Mouse (Mus musculus): ENCODE data around the gene Fbxw5. TPM values are rescaled to one million over a fixed set of nuclear protein-coding genes. Genes with fewer than 3 reads are reported as not detected.
A peak's percentile ranks its signal among the peaks of the same experiment; 100 is the strongest.

The Fbxw5 gene
- polyA plus RNA-seq, 1 experiment from 2014 or later, result 64.4 TPM

GRCm38 (mm10) chr2:25482969-25483368 lies 17.6 kb upstream of the Fbxw5 start:
- ATAC-seq (ENCODE audit: insufficient read depth, low FRiP score, low read depth), result no peak
- Histone ChIP-seq H3K9ac (no peak overlapping the region), H3K9me3 (no peaks in the 10 kb centered on the region), H3K4me1 (no peaks in the 10 kb centered on the region), H3K36me3 (no peaks in the 10 kb centered on the region), H3K27me3 (replicated peaks) (no peaks in the 10 kb centered on the region), H3K27ac (no peak overlapping the region), H3K4me3 (replicated peaks) (no peak overlapping the region), H3K4me2 (no peak overlapping the region)
- 25% methylated on average over 7 of the region's 7 CpGs for WGBS

GRCm38 (mm10) chr2:25484901-25485647 lies 15.5 kb upstream of the Fbxw5 start:
- no peaks in the 10 kb centered on the region for H3K4me1 ChIP-seq
- peak; percentile 61; the same call in 1 of the 2 replicates for ATAC-seq (ENCODE audit: insufficient read depth, low FRiP score, low read depth)
- H3K4me2 ChIP-seq, result no peak overlapping the region
- no peak overlapping the region for H3K4me3 ChIP-seq (replicated peaks)
- WGBS, result 49% methylated on average over 11 of the region's 11 CpGs
- H3K36me3 ChIP-seq, result no peaks in the 10 kb centered on the region
- peak overlapping the region; percentile 9; the same call in 1 of the 2 replicates for H3K27ac ChIP-seq
- H3K9ac ChIP-seq, result no peak overlapping the region
- no peaks in the 10 kb centered on the region for H3K9me3 ChIP-seq
- no peaks in the 10 kb centered on the region for H3K27me3 ChIP-seq (replicated peaks)

GRCm38 (mm10) chr2:25487965-25488670 lies 12.4 kb upstream of the Fbxw5 start:
- H3K4me3 ChIP-seq (replicated peaks), result no peak overlapping the region

GRCm38 (mm10) chr2:25488671-25489068 lies 11.9 kb upstream of the Fbxw5 start:
- 70% methylated on average over 7 of the region's 7 CpGs for WGBS
- ATAC-seq (ENCODE audit: insufficient read depth, low FRiP score, low read depth), result no peak
- H3K27me3 ChIP-seq (replicated peaks), result no peaks in the 10 kb centered on the region
- H3K36me3 ChIP-seq, result no peaks in the 10 kb centered on the region
- no peak overlapping the region for H3K27ac ChIP-seq
- H3K9ac ChIP-seq, result no peak overlapping the region
- no peaks in the 10 kb centered on the region for H3K9me3 ChIP-seq
- H3K4me1 ChIP-seq, result no peaks in the 10 kb centered on the region
- no peak overlapping the region for H3K4me3 ChIP-seq (replicated peaks)
- no peak overlapping the region for H3K4me2 ChIP-seq

More at GRCm38 (mm10) chr2:25487965-25488670, 12.4 kb upstream of the Fbxw5 start:
- H3K9me3 ChIP-seq, result no peaks in the 10 kb centered on the region
- no peaks in the 10 kb centered on the region for H3K27me3 ChIP-seq (replicated peaks)
- H3K9ac ChIP-seq, result no peak overlapping the region
- no peak overlapping the region for H3K4me2 ChIP-seq
- H3K36me3 ChIP-seq, result no peaks in the 10 kb centered on the region
- WGBS, result 69% methylated on average over 6 of the region's 6 CpGs
- H3K27ac ChIP-seq, result no peak overlapping the region
- ATAC-seq (ENCODE audit: insufficient read depth, low FRiP score, low read depth), result peak; percentile 36; the same call in 1 of the 2 replicates
- no peaks in the 10 kb centered on the region for H3K4me1 ChIP-seq

DNA sequence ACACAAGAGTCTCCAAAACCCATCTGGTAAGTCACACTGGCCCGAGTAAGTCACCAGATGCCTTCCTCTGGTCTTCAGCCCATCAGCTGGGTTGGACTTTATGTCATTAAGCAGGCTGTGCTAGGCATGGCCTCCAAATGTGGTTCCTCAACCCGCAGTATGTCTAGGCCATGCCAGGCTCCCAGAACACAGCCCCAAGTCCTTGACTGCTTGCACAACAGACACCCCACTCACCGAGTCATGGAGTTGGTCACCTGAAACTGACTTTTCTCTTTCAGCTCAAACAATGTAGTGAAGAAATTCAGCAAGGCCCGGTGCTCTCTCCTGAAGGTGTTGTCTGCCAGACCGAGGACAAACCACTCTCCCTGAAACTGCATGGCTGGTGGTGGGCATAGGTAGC lies 7.6 kb upstream of the Fbxw5 start:
- ATAC-seq (ENCODE audit: insufficient read depth, low FRiP score, low read depth), result no peak
- Histone ChIP-seq H3K9ac (no peak overlapping the region), H3K4me1 (no peaks in the 10 kb centered on the region), H3K36me3 (no peaks in the 10 kb centered on the region), H3K27me3 (replicated peaks) (no peaks in the 10 kb centered on the region), H3K27ac (no peak overlapping the region), H3K9me3 (no peaks in the 10 kb centered on the region), H3K4me3 (replicated peaks) (no peak overlapping the region), H3K4me2 (no peak overlapping the region)
- 79% methylated on average over 5 of the region's 5 CpGs for WGBS

- H3K36me3 ChIP-seq, result no peaks in the 10 kb centered on the region
- H3K27me3 ChIP-seq (replicated peaks), result no peaks in the 10 kb centered on the region
- H3K4me1 ChIP-seq, result no peaks in the 10 kb centered on the region
- no peak within 1 kb of the TSS for H3K4me3 ChIP-seq (replicated peaks)
- WGBS, result 81% methylated on average over 5 of the region's 5 CpGs
- no peak within 1 kb of the TSS for H3K9ac ChIP-seq
- H3K9me3 ChIP-seq, result no peaks in the 10 kb centered on the region
- ATAC-seq (ENCODE audit: insufficient read depth, low FRiP score, low read depth), result no peak
- no peak within 1 kb of the TSS for H3K4me2 ChIP-seq
- no peak within 1 kb of the TSS for H3K27ac ChIP-seq
Measured at GRCm38 (mm10) chr2:25493476-25493961, 7.0 kb upstream of the Fbxw5 start, which contains the start of gene Lcn12. Gene Lcn12, minus strand, starts transcription at chr2:25493911.

DNA sequence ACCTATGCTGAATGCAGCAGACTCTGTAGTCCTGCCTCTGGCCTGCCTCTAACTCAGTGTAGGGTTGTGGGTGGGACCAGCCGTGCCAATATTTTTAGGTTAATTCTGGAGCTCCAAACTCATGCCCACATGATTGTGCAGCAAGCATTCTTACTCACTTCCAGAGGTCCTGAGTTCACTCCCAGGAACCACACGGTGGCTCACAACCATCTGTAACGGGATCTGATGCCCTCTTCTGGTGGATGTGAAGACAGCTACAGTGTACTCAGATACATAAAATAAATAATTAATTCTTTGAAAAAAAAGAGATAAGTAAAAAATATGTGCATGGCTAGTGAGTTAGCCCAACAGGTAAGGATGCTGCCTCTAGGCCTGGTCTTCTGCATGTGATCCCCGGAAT lies 4.1 kb upstream of the Fbxw5 start:
- Histone ChIP-seq H3K4me3 (replicated peaks) (no peak overlapping the region), H3K36me3 (no peaks in the 10 kb centered on the region), H3K9ac (no peak overlapping the region), H3K9me3 (no peaks in the 10 kb centered on the region), H3K27me3 (replicated peaks) (no peaks in the 10 kb centered on the region), H3K4me1 (peaks cover 7% of the 10 kb centered on the region), H3K27ac (no peak overlapping the region), H3K4me2 (no peak overlapping the region)
- ATAC-seq (ENCODE audit: insufficient read depth, low FRiP score, low read depth), result no peak
- WGBS, result 47% methylated on average over 4 of the region's 4 CpGs

DNA sequence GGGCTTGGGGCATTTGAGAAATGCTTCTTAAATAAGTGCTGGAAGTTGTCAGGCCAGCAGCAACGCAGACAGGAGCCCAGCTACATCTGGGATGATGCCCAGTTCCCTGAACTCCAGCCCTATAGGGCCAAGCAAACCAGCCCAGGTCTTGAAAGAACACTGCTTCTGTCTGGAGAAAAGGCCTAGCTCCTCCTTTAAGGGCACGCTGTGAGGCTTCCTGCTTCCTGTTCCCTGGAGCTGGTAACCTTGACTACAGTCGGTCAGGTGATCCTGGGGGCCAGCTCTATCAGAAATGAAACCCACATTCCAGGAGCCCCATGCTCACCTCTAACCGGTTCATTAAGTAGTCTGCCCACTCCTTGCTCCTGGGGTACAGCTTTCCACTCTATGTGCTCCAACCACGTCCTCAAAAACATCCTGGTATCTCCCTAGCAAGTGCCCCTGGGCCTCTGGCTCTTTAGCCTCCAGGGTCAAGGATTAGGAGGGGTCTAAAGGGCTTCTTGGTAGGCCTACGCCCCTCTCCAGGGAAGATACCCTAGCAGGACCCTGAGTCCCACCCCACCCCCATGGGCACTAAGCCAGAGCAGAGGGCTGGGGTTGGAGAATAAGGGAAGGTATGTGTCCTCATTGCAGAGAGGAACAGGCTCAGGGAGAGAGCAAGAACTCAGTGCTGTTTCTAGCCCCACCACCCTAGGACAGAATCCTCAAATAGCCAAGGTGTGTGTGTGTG lies 2.5 kb upstream of the Fbxw5 start:
- 0 out of 2 replicates have a peak, but pooled peaks cover 4% of the 10 kb centered on the region for H3K36me3 ChIP-seq
- ATAC-seq (ENCODE audit: insufficient read depth, low FRiP score, low read depth), result no peak
- no peak overlapping the region for H3K4me2 ChIP-seq
- no peaks in the 10 kb centered on the region for H3K9me3 ChIP-seq
- H3K9ac ChIP-seq, result no peak overlapping the region
- no peaks in the 10 kb centered on the region for H3K27me3 ChIP-seq (replicated peaks)
- no peak overlapping the region for H3K27ac ChIP-seq
- H3K4me1 ChIP-seq, result peaks cover 21% of the 10 kb centered on the region
- H3K4me3 ChIP-seq (replicated peaks), result no peak overlapping the region
- 57% methylated on average over 6 of the region's 6 CpGs for WGBS

- Histone ChIP-seq H3K36me3 (peaks cover 5% of the 10 kb centered on the region; the same call in 1 of the 2 replicates), H3K9me3 (no peaks in the 10 kb centered on the region), H3K9ac (no peak overlapping the region), H3K27ac (no peak overlapping the region), H3K27me3 (replicated peaks) (no peaks in the 10 kb centered on the region), H3K4me2 (no peak overlapping the region), H3K4me1 (peaks cover 22% of the 10 kb centered on the region), H3K4me3 (replicated peaks) (no peak overlapping the region)
- WGBS, result 69% methylated on average over 15 of the region's 15 CpGs
- ATAC-seq (ENCODE audit: insufficient read depth, low FRiP score, low read depth), result no peak
Measured at GRCm38 (mm10) chr2:25498622-25499478, 1.7 kb upstream of the Fbxw5 start.

- H3K4me3 ChIP-seq (replicated peaks), result peak overlapping the region; percentile 75
- no peaks in the 10 kb centered on the region for H3K27me3 ChIP-seq (replicated peaks)
- peak overlapping the region; percentile 58 for H3K4me2 ChIP-seq
- H3K27ac ChIP-seq, result peak overlapping the region; percentile 64
- WGBS, result 65% methylated on average over 6 of the region's 6 CpGs
- peaks cover 22% of the 10 kb centered on the region for H3K4me1 ChIP-seq
- H3K9me3 ChIP-seq, result no peaks in the 10 kb centered on the region
- peak overlapping the region; percentile 22; the same call in 1 of the 2 replicates for H3K9ac ChIP-seq
- H3K36me3 ChIP-seq, result peaks cover 18% of the 10 kb centered on the region
- ATAC-seq (ENCODE audit: insufficient read depth, low FRiP score, low read depth), result 0 out of 2 replicates have a peak, but pooled peaks have one; percentile 16
Measured at GRCm38 (mm10) chr2:25500071-25500575, 427 bp upstream of the Fbxw5 start.

Measured in stomach, embryonic 15.5 days (tissue).